Mouse (Mus musculus): ENCODE data around the gene Tbx6.
"Not testable (repeated sequence)": the region's sequence is repeated elsewhere in the genome, so short reads cannot be mapped to it uniquely, and the experiment has no call there.

Gene Tbx6

GRCm38 (mm10) chr7:126767001-126767400, 14.3 kb upstream of the Tbx6 start:
- DNase-seq (ENCODE audit: low spot score in 2 of 2), result no peak

GRCm38 (mm10) chr7:126770784-126771183, 10.5 kb upstream of the Tbx6 start:
- no peak for DNase-seq (ENCODE audit: low spot score in 2 of 2)

- DNase-seq (ENCODE audit: low spot score in 2 of 2), result no peak
Observed at GRCm38 (mm10) chr7:126773351-126773750, 7.9 kb upstream of the Tbx6 start.

GRCm38 (mm10) chr7:126774463-126774862, 6.8 kb upstream of the Tbx6 start:
- DNase-seq (ENCODE audit: low spot score in 2 of 2), result no peak

- peak in 1 of 2 experiments; percentile 5 for DNase-seq (ENCODE audit: low spot score in 2 of 2)
Observed at GRCm38 (mm10) chr7:126775185-126775977, 5.9 kb upstream of the Tbx6 start.

- DNase-seq (ENCODE audit: low spot score in 2 of 2), result no peak
Observed at GRCm38 (mm10) chr7:126775978-126776234, 5.4 kb upstream of the Tbx6 start.

GRCm38 (mm10) chr7:126776598-126777057, 4.7 kb upstream of the Tbx6 start, which contains the start of gene Ypel3:
Gene Ypel3 (plus strand): TSS chr7:126776955.
- peak; percentile 85 to 91 for DNase-seq (ENCODE audit: low spot score in 2 of 2)

GRCm38 (mm10) chr7:126777476-126777875, 3.8 kb upstream of the Tbx6 start:
- DNase-seq (ENCODE audit: low spot score in 2 of 2), result no peak

DNA sequence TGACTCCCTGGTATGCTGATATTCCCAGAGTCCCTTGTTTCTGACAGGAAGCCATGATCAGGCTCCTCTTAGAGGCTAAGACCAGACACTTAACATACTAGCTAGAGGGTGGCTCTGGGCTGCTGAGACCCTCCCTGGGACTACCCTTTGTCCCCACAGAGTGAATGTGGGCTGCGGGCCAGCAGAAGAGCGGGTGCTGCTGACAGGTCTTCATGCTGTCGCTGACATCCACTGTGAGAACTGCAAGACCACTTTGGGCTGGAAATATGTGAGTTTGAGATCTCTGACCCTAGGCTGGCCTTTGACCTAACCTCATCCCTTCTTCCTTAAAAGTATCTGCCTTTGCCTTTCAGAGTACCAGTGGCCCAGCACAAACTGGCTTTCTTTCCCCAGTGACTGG, 3.1 kb upstream of the Tbx6 start:
- no peak for DNase-seq (ENCODE audit: low spot score in 2 of 2)

- DNase-seq (ENCODE audit: low spot score in 2 of 2), result not testable (repeated sequence)
Observed at GRCm38 (mm10) chr7:126779101-126779500, 2.2 kb upstream of the Tbx6 start.

DNA sequence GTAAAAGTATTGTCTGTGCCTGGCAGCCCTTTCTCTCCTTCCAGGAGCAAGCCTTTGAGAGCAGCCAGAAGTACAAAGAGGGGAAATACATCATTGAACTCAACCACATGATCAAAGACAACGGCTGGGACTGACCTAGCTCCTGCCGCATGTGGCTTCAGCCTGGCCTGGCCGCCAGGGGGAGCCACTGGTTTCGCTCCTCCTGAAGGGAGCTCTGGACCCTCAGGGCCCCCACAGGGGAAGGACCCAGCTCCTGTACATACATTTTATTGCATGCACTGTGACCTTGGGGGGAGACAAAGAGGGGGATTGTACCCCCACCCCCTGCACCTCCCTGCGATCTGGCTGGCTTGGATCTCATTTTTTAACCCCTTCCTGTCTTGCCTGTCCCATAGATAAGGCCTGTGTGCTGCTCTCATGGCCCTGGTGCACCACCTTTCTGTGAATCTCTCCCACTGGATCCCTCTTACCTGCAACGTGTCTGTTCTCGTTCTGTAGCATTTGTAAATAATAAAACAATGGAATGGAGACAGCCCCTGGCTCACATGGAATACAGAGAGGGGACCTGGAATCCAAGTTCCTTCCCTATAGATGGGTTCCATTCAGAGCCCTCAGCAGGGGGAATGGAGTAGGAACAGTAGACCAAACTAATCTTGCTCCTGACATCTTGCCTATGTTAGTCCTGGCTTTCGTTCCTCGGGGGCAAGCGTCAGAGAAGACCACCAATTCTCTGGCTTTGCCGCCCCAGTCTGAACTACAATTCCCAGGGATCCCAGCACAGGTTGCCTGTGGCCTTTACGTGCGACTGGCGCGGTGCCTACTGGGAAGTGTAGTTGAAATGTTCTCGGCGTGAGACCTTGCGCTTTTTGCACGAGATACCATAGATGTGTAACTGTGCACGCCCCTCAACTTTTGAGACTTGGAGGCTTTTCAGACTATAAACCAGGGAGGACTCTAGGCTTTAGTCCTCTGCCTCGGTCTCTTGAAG, 1.0 kb upstream of the Tbx6 start:
- peak; percentile 64 to 74 for DNase-seq (ENCODE audit: low spot score in 2 of 2)

GRCm38 (mm10) chr7:126781661-126782370, 533 bp downstream of the Tbx6 start:
- DNase-seq (ENCODE audit: low spot score in 2 of 2), result no peak

DNA sequence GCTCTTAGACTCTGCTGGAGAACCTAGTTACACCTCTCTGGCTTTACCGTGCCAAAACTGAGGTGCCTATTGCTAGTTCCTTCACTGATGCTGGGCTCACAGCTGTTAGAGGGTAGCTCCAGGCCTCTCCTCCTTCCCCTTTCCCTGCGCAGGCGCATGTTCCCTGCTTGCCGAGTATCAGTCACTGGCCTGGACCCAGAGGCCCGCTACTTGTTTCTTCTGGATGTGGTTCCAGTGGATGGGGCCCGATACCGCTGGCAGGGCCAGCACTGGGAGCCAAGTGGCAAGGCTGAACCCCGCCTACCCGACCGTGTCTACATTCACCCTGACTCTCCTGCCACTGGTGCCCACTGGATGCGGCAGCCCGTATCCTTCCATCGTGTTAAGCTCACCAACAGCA, 1.4 kb downstream of the Tbx6 start:
- DNase-seq (ENCODE audit: low spot score in 2 of 2), result no peak

DNA sequence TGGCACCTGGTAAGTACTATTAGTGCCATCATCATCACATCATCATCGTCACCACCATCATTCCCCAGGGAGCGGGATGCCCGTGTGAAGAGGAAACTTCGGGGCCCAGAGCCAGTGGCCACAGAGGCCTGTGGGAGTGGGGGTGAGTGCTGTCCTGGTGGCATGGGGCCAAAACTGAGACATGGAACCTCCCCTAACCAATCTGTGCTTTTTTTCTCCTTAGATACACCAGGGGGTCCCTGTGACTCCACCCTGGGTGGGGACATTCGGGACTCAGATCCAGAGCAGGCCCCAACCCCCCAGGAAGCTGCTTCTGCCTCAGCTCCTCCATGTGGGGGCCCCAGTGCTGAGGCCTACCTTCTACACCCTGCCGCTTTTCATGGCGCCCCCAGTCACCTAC, 3.2 kb downstream of the Tbx6 start:
- DNase-seq (ENCODE audit: low spot score in 2 of 2), result no peak

DNA sequence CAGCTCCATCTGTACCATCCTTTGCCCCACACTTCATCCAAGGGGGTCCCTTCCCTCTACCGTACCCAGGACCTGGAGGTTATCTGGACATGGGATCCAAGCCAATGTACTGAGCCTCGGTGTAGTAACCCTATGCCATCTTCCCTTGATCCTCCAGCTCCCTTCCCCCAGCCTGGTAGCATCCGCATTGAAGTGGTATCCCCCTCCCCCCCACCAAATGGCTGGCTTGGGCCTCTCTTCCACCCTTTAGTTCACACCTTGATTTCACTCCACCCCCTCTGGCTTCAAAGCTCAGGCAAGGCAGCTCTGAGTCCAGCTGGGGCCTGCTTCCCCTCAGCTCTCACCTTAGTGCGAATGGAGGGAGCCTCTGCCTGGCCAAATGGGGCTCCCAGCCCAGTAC, 3.8 kb downstream of the Tbx6 start:
- no peak for DNase-seq (ENCODE audit: low spot score in 2 of 2)

DNA sequence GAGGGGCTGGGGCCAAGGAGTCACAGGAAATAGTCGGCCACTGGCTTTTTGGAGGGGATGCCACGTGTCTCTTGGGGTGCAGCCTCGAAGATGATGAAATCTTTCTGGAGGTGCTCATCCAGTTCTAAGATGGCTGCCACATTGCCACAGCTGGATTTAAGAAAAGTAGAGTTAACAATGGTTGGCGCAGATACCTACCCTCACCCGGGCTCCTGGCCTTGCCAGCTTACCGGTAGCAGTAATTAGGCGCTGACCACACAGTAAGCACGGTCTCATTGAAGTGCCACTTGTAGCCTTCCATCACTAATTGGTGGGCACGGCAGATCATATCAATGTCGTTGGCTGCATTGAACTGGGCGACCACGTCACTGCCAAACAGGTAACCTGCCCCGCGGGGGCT, 4.9 kb downstream of the Tbx6 start:
- no peak for DNase-seq (ENCODE audit: low spot score in 2 of 2)

- no peak for DNase-seq (ENCODE audit: low spot score in 2 of 2)
Observed at GRCm38 (mm10) chr7:126789141-126789540, 7.9 kb downstream of the Tbx6 start.

DNA sequence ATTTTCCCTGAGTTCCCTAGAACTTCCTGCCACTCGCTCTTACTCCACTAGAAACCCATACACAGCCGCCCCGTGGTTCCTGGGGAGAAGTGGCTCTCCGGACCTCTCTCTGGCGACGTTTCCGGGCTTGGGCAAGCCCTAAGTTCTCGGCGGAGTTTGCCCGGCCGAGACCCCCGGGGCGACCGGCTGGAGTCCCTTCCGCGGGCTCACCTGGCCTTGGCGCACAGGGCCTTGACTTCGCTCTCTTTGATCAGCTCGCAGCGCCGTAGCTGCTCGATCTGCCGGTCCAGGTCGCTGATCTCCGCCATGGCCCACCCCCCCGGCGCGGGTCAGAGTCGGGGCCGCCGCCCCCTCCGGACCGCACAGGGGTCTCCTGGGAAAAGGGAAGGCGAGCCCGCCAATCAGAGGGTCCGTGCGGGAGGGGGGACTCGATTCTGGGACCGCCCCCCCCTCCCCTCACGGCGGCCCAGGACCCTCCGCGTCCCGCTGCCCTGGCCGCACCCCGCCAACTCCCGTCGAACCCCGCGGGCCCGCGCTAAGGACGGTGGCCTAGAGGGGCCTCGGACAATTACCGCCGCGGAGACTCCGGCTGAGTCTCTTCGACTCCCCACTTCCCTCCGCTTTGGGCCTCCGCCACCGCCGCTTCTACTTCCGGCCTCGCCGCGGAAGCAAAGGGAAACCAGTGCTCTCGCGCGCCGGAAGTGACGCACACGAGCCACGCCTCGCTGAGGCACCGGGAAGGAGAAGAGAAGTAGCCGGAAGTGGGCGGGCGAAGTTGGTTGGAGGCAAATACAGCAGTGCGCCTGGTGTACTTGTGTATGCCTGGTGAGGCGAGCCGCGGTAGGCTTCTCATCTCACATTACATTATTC, 10.8 kb downstream of the Tbx6 start, which contains the start of gene Ppp4c:
Gene Ppp4c, minus strand, starts transcription at position 646 of the 870 bp plus-strand sequence.
- peak; percentile 85 to 95 for DNase-seq (ENCODE audit: low spot score in 2 of 2)

- no peak for DNase-seq (ENCODE audit: low spot score in 2 of 2)
Observed at GRCm38 (mm10) chr7:126792721-126793443, 11.6 kb downstream of the Tbx6 start.
